Mouse (Mus musculus): ENCODE data around the gene Dnmt1.

GRCm38 (mm10) chr9:20879097-20879792 is 80.4 kb downstream of the Dnmt1 start, which contains the start of gene Angptl6:
- no peak for TF ChIP-seq POLR2A (IDR thresholded peaks at IDR 0.05; ENCODE audit: low read depth, low read length)
- TF ChIP-seq EP300 (IDR thresholded peaks at IDR 0.05; ENCODE audit: low read length): no peak; the same call in 1 of the 2 replicates
- TF ChIP-seq TCF12 (IDR thresholded peaks at IDR 0.05; ENCODE audit: low read depth, low read length): no peak
- TF ChIP-seq ETS1 (conservative IDR thresholded peaks at IDR 0.05; ENCODE audit: low read depth, low read length): no peak
- TF ChIP-seq CTCF (conservative IDR thresholded peaks at IDR 0.05 in 1 of 2, IDR thresholded peaks at IDR 0.05 in 1 of 2; ENCODE audit: low read depth in 2 of 2, low read length in 2 of 2): no peak
- no peak for TF ChIP-seq BHLHE40 (IDR thresholded peaks at IDR 0.05; ENCODE audit: low read depth, low read length)
- TF ChIP-seq MXI1 (IDR thresholded peaks at IDR 0.05; ENCODE audit: low read depth, low read length): no peak
- no peak for TF ChIP-seq MAFK (IDR thresholded peaks at IDR 0.05; ENCODE audit: insufficient replicate concordance, low read length)
- TF ChIP-seq SMC3 (IDR thresholded peaks at IDR 0.05; ENCODE audit: low read depth, low read length): no peak
- TF ChIP-seq ZC3H11A (IDR thresholded peaks at IDR 0.05; ENCODE audit: low read depth, low read length): no peak

Data from CH12.LX (cell line).